Mouse (Mus musculus) lung, postnatal 0 days (tissue): Measurements from ENCODE around the gene Preb.

ENCODE experiments used
- CTCF ChIP-seq: IDR thresholded peaks from 2 replicates; pipeline ENCODE4 v1.5.1; 2016; ENCODE audit warnings: antibody characterized with exemption, mild to moderate bottlenecking
- EP300 ChIP-seq: IDR thresholded peaks from 2 replicates; pipeline ENCODE4 v1.6.1; 2016; ENCODE audit warnings: antibody characterized with exemption, mild to moderate bottlenecking, control low read depth

- no peak for TF ChIP-seq CTCF
- no peak for TF ChIP-seq EP300
Observed at GRCm38 (mm10) chr5:30914849-30915248, 45.3 kb downstream of the Preb start.
